Mouse (Mus musculus) heart, postnatal 10 days (tissue): ENCODE results near the gene Pcif1. TPM values are rescaled to one million over a fixed set of nuclear protein-coding genes. Genes with fewer than 3 reads are reported as not detected.
A peak's percentile ranks its signal among the peaks of the same experiment; 100 is the strongest.

Experiments used
- DNase-seq, 2 experiments: peaks; one replicate each; pipeline ENCODE4 v3.0.0; 2021
- intact Hi-C: fragments of 180-260 bp; cut with DNase I; formaldehyde crosslinking; loops from one replicate; pipeline ENCODE4 v1.15.1; 2025
- total RNA-seq, 2 experiments: library from RNA; stranded (reverse); gene quantifications; 2 replicates each; pipeline ENCODE4 v1.2.3; 2021

Pcif1 gene
- total RNA-seq, 2 experiments from 2014 or later = 42.2 to 45.1 TPM

GRCm38 (mm10) chr2:164891056-164891834 lies 12.1 kb downstream of the Pcif1 start:
- no peak for DNase-seq
- intact Hi-C loops = no loop called here

GRCm38 (mm10) chr2:164891908-164892695 lies 13.0 kb downstream of the Pcif1 start:
- DNase-seq = peak; percentile 45 to 48
- intact Hi-C loops = no loop called here

GRCm38 (mm10) chr2:164892696-164893216 lies 13.7 kb downstream of the Pcif1 start:
- intact Hi-C loops = no loop called here

GRCm38 (mm10) chr2:164894048-164894447 lies 14.9 kb downstream of the Pcif1 start:
- no peak for DNase-seq
- intact Hi-C loops = no loop called here

More at GRCm38 (mm10) chr2:164892696-164893216, 13.7 kb downstream of the Pcif1 start:
- no peak for DNase-seq

- no peak for DNase-seq
- intact Hi-C loops = loop anchor here (5.0 kb wide), 1 partner anchor 62 kb away; the partner anchor contains the start of genes Ctsa and Neurl2
These were observed 15.5 kb downstream of the Pcif1 start for GRCm38 (mm10) chr2:164894644-164895043.

GRCm38 (mm10) chr2:164895885-164896284 lies 16.8 kb downstream of the Pcif1 start:
- intact Hi-C loops = loop anchor here (5.0 kb wide), 1 partner anchor 64 kb away; the partner anchor contains the start of genes Ctsa and Neurl2
- DNase-seq = no peak

- intact Hi-C loops = loop anchor here (5.0 kb wide), 1 partner anchor 66 kb away; the partner anchor contains the start of genes Ctsa and Neurl2
- DNase-seq = no peak
These were observed 18.9 kb downstream of the Pcif1 start for GRCm38 (mm10) chr2:164898008-164898407.

GRCm38 (mm10) chr2:164899034-164899433 lies 19.9 kb downstream of the Pcif1 start:
- intact Hi-C loops = loop anchor here (5.0 kb wide), 1 partner anchor 67 kb away; the partner anchor contains the start of genes Ctsa and Neurl2
- DNase-seq = no peak

- DNase-seq = no peak
- intact Hi-C loops = loop anchor here (2.0 to 5.0 kb wide), 2 partner anchors 17 to 68 kb away; partner anchors contain the start of genes Ctsa and Neurl2
These were observed 20.8 kb downstream of the Pcif1 start for GRCm38 (mm10) chr2:164899723-164900459.

GRCm38 (mm10) chr2:164901380-164901779 lies 22.3 kb downstream of the Pcif1 start:
- intact Hi-C loops = loop anchor here (2.0 kb wide), 1 partner anchor 19 kb away; no protein-coding TSS in a partner anchor
- DNase-seq = no peak

- intact Hi-C loops = no loop called here
- no peak for DNase-seq
These were observed 24.4 kb downstream of the Pcif1 start for GRCm38 (mm10) chr2:164903496-164903895.

- intact Hi-C loops = no loop called here
- DNase-seq = no peak
These were observed 27.0 kb downstream of the Pcif1 start for GRCm38 (mm10) chr2:164906071-164906470.

- DNase-seq = no peak
- intact Hi-C loops = no loop called here
These were observed 28.4 kb downstream of the Pcif1 start for GRCm38 (mm10) chr2:164907511-164907910.

GRCm38 (mm10) chr2:164908011-164908410 lies 28.9 kb downstream of the Pcif1 start:
- intact Hi-C loops = no loop called here
- no peak for DNase-seq

GRCm38 (mm10) chr2:164909100-164909499 lies 30.0 kb downstream of the Pcif1 start:
- no peak for DNase-seq
- intact Hi-C loops = no loop called here

GRCm38 (mm10) chr2:164909542-164909941 lies 30.4 kb downstream of the Pcif1 start:
- intact Hi-C loops = no loop called here
- peak; percentile 59 to 63 for DNase-seq

GRCm38 (mm10) chr2:164910360-164911061 lies 31.4 kb downstream of the Pcif1 start:
- intact Hi-C loops = loop anchor here (2.0 kb wide), 1 partner anchor 78 kb away; the partner anchor contains the start of genes Ctsa and Neurl2
- DNase-seq = peak in 1 of 2 experiments; percentile 38

- intact Hi-C loops = loop anchor here (2.0 kb wide), 1 partner anchor 79 kb away; the partner anchor contains the start of genes Ctsa and Neurl2
- DNase-seq = peak; percentile 96
These were observed 32.3 kb downstream of the Pcif1 start, which contains the start of gene Zfp335 for GRCm38 (mm10) chr2:164911086-164912048. Gene Zfp335 (minus strand): TSS chr2:164911757.
